Mouse (Mus musculus): ENCODE results near the gene Dcn.

The Dcn gene

DNA sequence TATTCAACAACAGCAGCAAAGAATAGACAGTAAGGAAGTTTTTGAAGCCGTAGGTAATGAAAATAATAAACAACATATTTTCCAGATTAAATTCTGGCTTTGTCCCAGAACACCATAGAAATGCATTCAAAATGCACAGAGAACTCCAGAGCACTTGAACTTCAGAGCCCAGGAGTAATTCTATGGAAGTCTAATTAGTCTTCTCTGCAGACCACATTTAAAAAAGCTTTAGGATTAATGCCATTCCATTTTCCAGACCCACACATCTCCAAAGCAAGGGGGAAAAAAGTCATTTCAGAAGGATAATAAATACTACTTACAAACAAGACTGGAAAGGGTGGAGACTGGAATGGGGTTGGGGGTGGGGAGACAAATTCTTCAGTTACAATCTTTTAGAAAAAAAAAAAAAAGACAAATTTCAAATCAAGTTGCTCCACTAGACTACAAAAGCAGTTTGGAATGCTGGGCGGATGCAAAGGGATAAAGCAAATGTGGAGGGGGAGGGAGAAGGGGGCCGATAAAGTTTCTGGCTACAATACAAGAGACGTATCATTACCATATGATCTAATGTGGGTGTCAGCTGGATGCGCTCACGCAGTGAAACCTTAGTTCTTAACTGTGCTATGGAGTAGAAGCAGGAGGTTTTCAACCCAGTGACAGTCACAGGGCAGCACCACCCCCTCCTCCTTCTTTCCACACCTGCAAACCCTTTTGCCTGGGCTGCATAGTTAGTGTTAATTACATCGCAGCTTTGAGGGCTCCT lies at the start of gene Dcn:
Gene Dcn, plus strand, starts transcription at position 606 of the 763 bp plus-strand sequence.
- H3K27me3 ChIP-seq (ENCODE audit: insufficient read depth, low read length) = no peaks in the 10 kb centered on the region
- TF ChIP-seq POU5F1 (IDR thresholded peaks at IDR 0.05; ENCODE audit: borderline replicate concordance, low read length) (no peak), CTCF (conservative IDR thresholded peaks at IDR 0.05; ENCODE audit: low read length) (no peak), NANOG (IDR thresholded peaks at IDR 0.05; ENCODE audit: borderline replicate concordance, low read length) (no peak)
- H3K4me3 ChIP-seq (replicated peaks; ENCODE audit: low read length) = no peak within 1 kb of the TSS
- no peaks in the 10 kb centered on the region for H3K9me3 ChIP-seq (ENCODE audit: low read length)
- H3K4me1 ChIP-seq (replicated peaks; ENCODE audit: low read depth, low read length) = no peaks in the 10 kb centered on the region
- no peaks in the 10 kb centered on the region for H3K36me3 ChIP-seq (ENCODE audit: insufficient read depth, low read length)

DNA sequence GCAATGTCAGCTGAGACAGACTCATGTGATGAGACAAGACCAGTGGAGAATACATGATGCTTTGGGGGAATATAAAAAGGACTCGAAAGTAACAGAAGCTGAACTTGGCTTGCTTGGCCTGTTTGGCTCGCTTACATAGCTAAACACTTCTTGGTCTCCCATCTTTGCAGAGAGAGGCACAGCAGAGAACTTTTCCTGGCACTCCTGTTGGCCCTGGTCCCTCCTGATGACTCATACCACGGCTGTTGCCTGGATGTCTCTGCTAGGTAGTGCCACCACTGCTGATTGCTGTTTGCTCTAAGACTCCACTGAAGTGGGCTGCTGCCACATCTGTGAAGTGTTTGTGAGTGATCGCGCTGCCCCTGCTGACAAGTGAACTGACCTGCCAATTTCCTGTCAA lies 42.7 kb upstream of the Dcn start:
- no peaks in the 10 kb centered on the region for H3K9me3 ChIP-seq (ENCODE audit: low read length)
- H3K4me1 ChIP-seq (replicated peaks; ENCODE audit: low read depth, low read length) = no peaks in the 10 kb centered on the region
- no peak for TF ChIP-seq POU5F1 (IDR thresholded peaks at IDR 0.05; ENCODE audit: borderline replicate concordance, low read length)
- no peak for TF ChIP-seq CTCF (conservative IDR thresholded peaks at IDR 0.05; ENCODE audit: low read length)
- no peak for TF ChIP-seq NANOG (IDR thresholded peaks at IDR 0.05; ENCODE audit: borderline replicate concordance, low read length)
- no peak overlapping the region for H3K4me3 ChIP-seq (replicated peaks; ENCODE audit: low read length)
- no peaks in the 10 kb centered on the region for H3K27me3 ChIP-seq (ENCODE audit: insufficient read depth, low read length)
- no peaks in the 10 kb centered on the region for H3K36me3 ChIP-seq (ENCODE audit: insufficient read depth, low read length)

DNA sequence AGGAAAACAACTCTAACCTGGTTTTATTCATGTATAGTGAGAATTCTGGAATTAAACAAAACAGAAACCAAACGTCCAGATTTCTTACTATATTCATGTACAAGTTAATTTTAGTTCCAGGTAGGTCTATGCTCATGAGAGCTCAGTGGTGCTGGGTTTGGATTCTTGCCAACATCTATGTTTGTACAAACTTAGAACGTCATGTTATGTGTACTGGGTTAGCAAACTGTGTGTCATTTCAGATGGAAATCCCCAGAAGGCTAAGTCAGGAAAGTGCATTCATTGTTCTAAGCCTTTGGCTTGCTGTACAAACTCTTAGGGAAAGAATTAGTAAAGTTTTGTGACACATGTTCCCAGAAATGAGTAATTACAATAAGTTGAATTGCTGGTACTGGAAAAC lies 37.1 kb upstream of the Dcn start:
- Histone ChIP-seq H3K27me3 (ENCODE audit: insufficient read depth, low read length) (no peaks in the 10 kb centered on the region), H3K9me3 (ENCODE audit: low read length) (no peaks in the 10 kb centered on the region), H3K4me1 (replicated peaks; ENCODE audit: low read depth, low read length) (no peaks in the 10 kb centered on the region), H3K4me3 (replicated peaks; ENCODE audit: low read length) (no peak overlapping the region), H3K36me3 (ENCODE audit: insufficient read depth, low read length) (no peaks in the 10 kb centered on the region)
- TF ChIP-seq POU5F1 (IDR thresholded peaks at IDR 0.05; ENCODE audit: borderline replicate concordance, low read length) (no peak), CTCF (conservative IDR thresholded peaks at IDR 0.05; ENCODE audit: low read length) (no peak), NANOG (IDR thresholded peaks at IDR 0.05; ENCODE audit: borderline replicate concordance, low read length) (no peak)

DNA sequence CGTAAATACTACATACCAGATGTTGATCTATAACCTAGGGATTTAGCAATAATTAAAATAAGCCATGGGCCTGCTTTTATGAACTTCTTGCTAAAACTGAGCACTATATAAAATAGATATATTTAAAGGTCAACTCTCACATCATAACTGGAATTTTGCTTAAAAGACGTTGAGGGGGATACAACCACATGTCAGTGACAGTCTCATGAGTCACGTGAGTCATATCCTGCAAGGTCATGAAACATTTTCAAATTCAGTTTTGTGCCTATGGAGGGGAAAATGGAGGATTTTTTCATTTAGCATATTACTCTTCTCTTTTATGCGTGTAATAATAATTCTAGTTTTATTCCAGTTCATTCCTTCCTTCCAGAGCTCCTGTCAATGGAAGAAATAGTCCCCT lies 32.9 kb upstream of the Dcn start:
- Histone ChIP-seq H3K4me3 (replicated peaks; ENCODE audit: low read length) (no peak overlapping the region), H3K9me3 (ENCODE audit: low read length) (no peaks in the 10 kb centered on the region), H3K27me3 (ENCODE audit: insufficient read depth, low read length) (no peaks in the 10 kb centered on the region), H3K4me1 (replicated peaks; ENCODE audit: low read depth, low read length) (no peaks in the 10 kb centered on the region), H3K36me3 (ENCODE audit: insufficient read depth, low read length) (no peaks in the 10 kb centered on the region)
- no peak for TF ChIP-seq CTCF (conservative IDR thresholded peaks at IDR 0.05; ENCODE audit: low read length)
- no peak for TF ChIP-seq NANOG (IDR thresholded peaks at IDR 0.05; ENCODE audit: borderline replicate concordance, low read length)
- TF ChIP-seq POU5F1 (IDR thresholded peaks at IDR 0.05; ENCODE audit: borderline replicate concordance, low read length) = no peak

DNA sequence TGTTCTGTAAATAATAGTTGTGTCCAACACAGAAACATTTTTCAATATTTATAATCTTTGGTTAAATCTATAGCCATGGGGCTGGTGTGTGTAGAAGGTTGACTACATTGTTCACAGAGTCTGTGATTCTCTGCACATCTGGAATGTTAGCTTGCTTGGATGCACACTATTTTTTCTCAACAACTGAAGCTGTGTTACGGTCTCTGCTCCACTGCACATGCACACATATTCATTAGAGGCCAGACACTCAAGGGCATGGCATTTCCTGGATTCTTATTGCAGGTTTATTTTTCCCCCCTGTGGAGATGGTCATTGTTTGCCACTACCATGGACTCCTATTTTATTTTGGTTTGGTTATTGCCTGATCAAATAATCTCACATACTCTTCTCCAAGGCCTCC lies 26.5 kb upstream of the Dcn start:
- TF ChIP-seq CTCF (conservative IDR thresholded peaks at IDR 0.05; ENCODE audit: low read length) (no peak), POU5F1 (IDR thresholded peaks at IDR 0.05; ENCODE audit: borderline replicate concordance, low read length) (no peak), NANOG (IDR thresholded peaks at IDR 0.05; ENCODE audit: borderline replicate concordance, low read length) (no peak)
- Histone ChIP-seq H3K4me1 (replicated peaks; ENCODE audit: low read depth, low read length) (no peaks in the 10 kb centered on the region), H3K9me3 (ENCODE audit: low read length) (no peaks in the 10 kb centered on the region), H3K27me3 (ENCODE audit: insufficient read depth, low read length) (no peaks in the 10 kb centered on the region), H3K4me3 (replicated peaks; ENCODE audit: low read length) (no peak overlapping the region), H3K36me3 (ENCODE audit: insufficient read depth, low read length) (no peaks in the 10 kb centered on the region)

DNA sequence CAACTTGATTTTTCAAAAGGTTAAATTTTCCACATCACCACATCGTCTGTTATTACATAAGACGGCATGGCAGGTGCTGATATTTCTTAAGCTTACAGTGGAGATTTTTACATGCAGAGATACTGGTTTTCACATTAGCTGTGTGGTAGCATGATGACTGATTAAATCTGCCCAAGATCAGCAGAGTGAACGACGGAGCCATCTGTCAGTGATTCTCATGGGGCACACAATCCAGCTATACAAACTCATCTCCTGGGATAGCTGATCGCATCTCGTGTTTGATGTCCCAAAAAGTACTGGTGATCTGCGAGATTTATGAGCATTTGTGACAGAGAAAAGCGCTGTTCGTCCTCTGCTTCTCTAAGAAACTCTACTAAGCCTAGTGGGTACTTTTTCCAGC lies 25.9 kb upstream of the Dcn start:
- TF ChIP-seq POU5F1 (IDR thresholded peaks at IDR 0.05; ENCODE audit: borderline replicate concordance, low read length) (no peak), NANOG (IDR thresholded peaks at IDR 0.05; ENCODE audit: borderline replicate concordance, low read length) (no peak), CTCF (conservative IDR thresholded peaks at IDR 0.05; ENCODE audit: low read length) (no peak)
- Histone ChIP-seq H3K9me3 (ENCODE audit: low read length) (no peaks in the 10 kb centered on the region), H3K27me3 (ENCODE audit: insufficient read depth, low read length) (no peaks in the 10 kb centered on the region), H3K4me3 (replicated peaks; ENCODE audit: low read length) (no peak overlapping the region), H3K36me3 (ENCODE audit: insufficient read depth, low read length) (no peaks in the 10 kb centered on the region), H3K4me1 (replicated peaks; ENCODE audit: low read depth, low read length) (no peaks in the 10 kb centered on the region)

DNA sequence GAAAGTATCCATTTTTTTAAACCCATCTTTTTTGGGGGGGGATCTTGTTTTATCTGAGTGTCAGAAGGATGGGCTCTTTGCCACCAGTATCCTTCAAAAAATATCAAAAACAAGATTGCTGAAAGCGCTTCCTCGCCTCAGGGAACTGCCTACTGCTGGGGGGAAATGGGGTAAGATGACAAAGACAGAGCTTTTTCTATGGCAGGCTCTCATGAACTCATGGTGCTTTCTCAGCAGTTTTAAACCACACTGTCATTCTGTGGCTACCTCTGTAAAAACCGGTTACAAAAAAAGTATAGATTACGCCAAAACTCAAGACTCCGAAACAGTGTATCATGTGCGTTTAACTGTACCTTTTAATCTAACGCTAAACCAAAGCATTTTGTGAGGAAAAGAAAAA lies 22.4 kb upstream of the Dcn start:
- H3K27me3 ChIP-seq (ENCODE audit: insufficient read depth, low read length) = no peaks in the 10 kb centered on the region
- TF ChIP-seq CTCF (conservative IDR thresholded peaks at IDR 0.05; ENCODE audit: low read length) (no peak), NANOG (IDR thresholded peaks at IDR 0.05; ENCODE audit: borderline replicate concordance, low read length) (no peak), POU5F1 (IDR thresholded peaks at IDR 0.05; ENCODE audit: borderline replicate concordance, low read length) (no peak)
- no peak overlapping the region for H3K4me3 ChIP-seq (replicated peaks; ENCODE audit: low read length)
- H3K36me3 ChIP-seq (ENCODE audit: insufficient read depth, low read length) = no peaks in the 10 kb centered on the region
- no peaks in the 10 kb centered on the region for H3K9me3 ChIP-seq (ENCODE audit: low read length)
- no peaks in the 10 kb centered on the region for H3K4me1 ChIP-seq (replicated peaks; ENCODE audit: low read depth, low read length)

DNA sequence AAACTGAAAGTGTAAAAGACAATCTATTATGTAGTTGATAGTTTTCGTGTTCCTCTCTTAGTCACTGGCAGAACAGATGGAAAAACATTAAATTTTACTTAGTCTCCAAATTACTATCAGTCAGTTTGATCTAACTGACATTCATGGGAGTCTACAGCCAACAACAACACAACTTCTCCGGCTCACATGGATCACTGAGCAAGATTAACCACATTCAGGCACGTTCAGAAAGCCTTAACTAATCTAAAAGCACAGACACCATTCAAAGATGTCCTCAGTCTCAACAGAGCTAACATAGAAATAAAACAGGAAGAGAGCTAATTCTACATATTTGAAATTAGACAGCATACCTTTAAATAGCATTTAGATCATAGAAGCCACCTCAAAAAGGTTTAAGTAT lies 12.6 kb upstream of the Dcn start:
- H3K27me3 ChIP-seq (ENCODE audit: insufficient read depth, low read length) = no peaks in the 10 kb centered on the region
- no peak for TF ChIP-seq POU5F1 (IDR thresholded peaks at IDR 0.05; ENCODE audit: borderline replicate concordance, low read length)
- no peak for TF ChIP-seq NANOG (IDR thresholded peaks at IDR 0.05; ENCODE audit: borderline replicate concordance, low read length)
- TF ChIP-seq CTCF (conservative IDR thresholded peaks at IDR 0.05; ENCODE audit: low read length) = no peak
- H3K4me1 ChIP-seq (replicated peaks; ENCODE audit: low read depth, low read length) = no peaks in the 10 kb centered on the region
- H3K9me3 ChIP-seq (ENCODE audit: low read length) = no peaks in the 10 kb centered on the region
- no peaks in the 10 kb centered on the region for H3K36me3 ChIP-seq (ENCODE audit: insufficient read depth, low read length)
- H3K4me3 ChIP-seq (replicated peaks; ENCODE audit: low read length) = no peak overlapping the region

Data from E14TG2a.4 (cell line).